Mouse (Mus musculus) stomach, postnatal 0 days (tissue): ENCODE results near the gene Ghsr. TPM values are rescaled to one million over a fixed set of nuclear protein-coding genes. Genes with fewer than 3 reads are reported as not detected.

Source experiments
- ATAC-seq: fragments of 200-750 bp; cut with Nextera tagmentation; 2 replicates; pipeline ENCODE4 v1.8.0; 2017; ENCODE audit not compliant: low FRiP score, low TSS enrichment
- DNase-seq: peaks from one replicate; pipeline ENCODE4 v3.0.0-alpha.2; 2016; ENCODE audit warnings: low spot score
- H3K27ac ChIP-seq: fragments of 300-500 bp; sonication (generic); replicated peaks from 2 replicates; pipeline ENCODE4 v1.5.1; 2014; ENCODE audit warnings: mild to moderate bottlenecking, control low read depth
- H3K27me3 ChIP-seq: fragments of 300-500 bp; sonication (generic); 2 replicates; pipeline ENCODE4 v1.6.1; 2014; ENCODE audit warnings: low read length; ENCODE audit not compliant: control insufficient read depth, insufficient read depth
- H3K36me3 ChIP-seq: fragments of 300-500 bp; sonication (generic); 2 replicates; pipeline ENCODE4 v1.6.1; 2014; ENCODE audit warnings: low read length, mixed read lengths; ENCODE audit not compliant: control insufficient read depth, insufficient read depth
- H3K4me1 ChIP-seq: fragments of 300-500 bp; sonication (generic); replicated peaks from 2 replicates; pipeline ENCODE4 v1.6.1; 2014; ENCODE audit warnings: antibody characterized with exemption; ENCODE audit not compliant: control insufficient read depth, insufficient read depth
- H3K4me2 ChIP-seq: fragments of 300-500 bp; sonication (generic); replicated peaks from 2 replicates; pipeline ENCODE4 v1.6.1; 2014; ENCODE audit warnings: low read depth, mild to moderate bottlenecking, control low read depth, moderate library complexity
- H3K4me3 ChIP-seq: fragments of 300-500 bp; sonication (generic); 2 replicates; pipeline ENCODE4 v1.5.1; 2014; ENCODE audit warnings: low read depth, low read length, control low read depth
- H3K9ac ChIP-seq: fragments of 300-500 bp; sonication (generic); 2 replicates; pipeline ENCODE4 v1.6.1; 2014; ENCODE audit warnings: mild to moderate bottlenecking, low read length, control low read depth, mixed read lengths
- H3K9me3 ChIP-seq: fragments of 300-500 bp; sonication (generic); 2 replicates; pipeline ENCODE4 v1.6.1; 2016; ENCODE audit warnings: low read length; ENCODE audit not compliant: control insufficient read depth
- CTCF ChIP-seq: IDR thresholded peaks from 2 replicates; pipeline ENCODE4 v1.5.1; 2016; ENCODE audit warnings: antibody characterized with exemption, low read depth, mild to moderate bottlenecking, moderate library complexity
- EP300 ChIP-seq: optimal IDR thresholded peaks from 2 replicates; pipeline ENCODE3; 2016; ENCODE audit warnings: antibody characterized with exemption
- WGBS: fragments of 180-500 bp; shearing (Covaris S2); extraction: QIAGEN DNeasy Blood & Tissue Kit; methylation state at CpG from one replicate; pipeline ENCODE4 v1.1.7; 2014; 5-methylcytosine and 5-hydroxymethylcytosine counted together
- polyA plus RNA-seq: library from polyadenylated mRNA; unstranded; fragments of >200 nt; fragmentation: Nextera tagmentation; extraction: Ambion mirVana; gene quantifications from 2 replicates; pipeline ENCODE4 v1.2.1, GENCODE M21; 2015

Gene Ghsr
- polyA plus RNA-seq, 1 experiment from 2014 or later = not detected

- Histone ChIP-seq H3K9me3 (no peaks in the 10 kb centered on the region), H3K27ac (no peak overlapping the region), H3K36me3 (no peaks in the 10 kb centered on the region), H3K27me3 (no peaks in the 10 kb centered on the region), H3K9ac (no peak overlapping the region), H3K4me1 (no peaks in the 10 kb centered on the region), H3K4me3 (no peak overlapping the region), H3K4me2 (no peak overlapping the region)
- no peak for ATAC-seq
- TF ChIP-seq CTCF (no peak), EP300 (no peak)
- 67% methylated on average over 3 of the region's 3 CpGs for WGBS
- DNase-seq = no peak
Measured at GRCm38 (mm10) chr3:27338887-27339286, 32.3 kb upstream of the Ghsr start.

- no peaks in the 10 kb centered on the region for H3K27me3 ChIP-seq
- H3K36me3 ChIP-seq = no peaks in the 10 kb centered on the region
- H3K27ac ChIP-seq = no peak overlapping the region
- WGBS = 91% methylated on average over 5 of the region's 5 CpGs
- no peak for DNase-seq
- H3K9me3 ChIP-seq = no peaks in the 10 kb centered on the region
- no peak overlapping the region for H3K9ac ChIP-seq
- TF ChIP-seq CTCF (no peak), EP300 (no peak)
- no peaks in the 10 kb centered on the region for H3K4me1 ChIP-seq
- ATAC-seq = no peak
- no peak overlapping the region for H3K4me2 ChIP-seq
- no peak overlapping the region for H3K4me3 ChIP-seq
Measured at GRCm38 (mm10) chr3:27340757-27341156, 30.4 kb upstream of the Ghsr start.

- ATAC-seq (no peak), DNase-seq (no peak)
- Histone ChIP-seq H3K4me2 (no peak overlapping the region), H3K9me3 (no peaks in the 10 kb centered on the region), H3K36me3 (no peaks in the 10 kb centered on the region), H3K4me1 (no peaks in the 10 kb centered on the region), H3K9ac (no peak overlapping the region), H3K27me3 (no peaks in the 10 kb centered on the region), H3K4me3 (no peak overlapping the region), H3K27ac (no peak overlapping the region)
- TF ChIP-seq CTCF = no peak
- no peak for TF ChIP-seq EP300
- 63% methylated on average over 6 of the region's 6 CpGs for WGBS
Measured at GRCm38 (mm10) chr3:27342462-27342861, 28.7 kb upstream of the Ghsr start.

- DNase-seq (peak; percentile 60), ATAC-seq (peak; percentile 35; the same call in 1 of the 2 replicates)
- H3K27ac ChIP-seq = no peak overlapping the region
- TF ChIP-seq EP300 (no peak), CTCF (peak; percentile 67)
- H3K9me3 ChIP-seq = no peaks in the 10 kb centered on the region
- no peaks in the 10 kb centered on the region for H3K27me3 ChIP-seq
- WGBS = 55% methylated on average over 6 of the region's 6 CpGs
- no peaks in the 10 kb centered on the region for H3K36me3 ChIP-seq
- no peaks in the 10 kb centered on the region for H3K4me1 ChIP-seq
- H3K4me3 ChIP-seq = no peak overlapping the region
- H3K9ac ChIP-seq = no peak overlapping the region
- H3K4me2 ChIP-seq = no peak overlapping the region
Measured at GRCm38 (mm10) chr3:27345526-27345925, 25.6 kb upstream of the Ghsr start.

- no peak overlapping the region for H3K4me3 ChIP-seq
- no peaks in the 10 kb centered on the region for H3K36me3 ChIP-seq
- ATAC-seq (no peak), DNase-seq (no peak)
- WGBS = 77% methylated on average over 5 of the region's 5 CpGs
- H3K4me2 ChIP-seq = no peak overlapping the region
- TF ChIP-seq EP300 (no peak), CTCF (no peak)
- no peaks in the 10 kb centered on the region for H3K9me3 ChIP-seq
- H3K27me3 ChIP-seq = no peaks in the 10 kb centered on the region
- no peak overlapping the region for H3K27ac ChIP-seq
- H3K4me1 ChIP-seq = no peaks in the 10 kb centered on the region
- H3K9ac ChIP-seq = no peak overlapping the region
Measured at GRCm38 (mm10) chr3:27348462-27348861, 22.7 kb upstream of the Ghsr start.

GRCm38 (mm10) chr3:27351105-27351504, 20.0 kb upstream of the Ghsr start:
- no peaks in the 10 kb centered on the region for H3K27me3 ChIP-seq
- WGBS = 57% methylated on average over 9 of the region's 9 CpGs
- no peaks in the 10 kb centered on the region for H3K4me1 ChIP-seq
- DNase-seq = no peak
- H3K4me2 ChIP-seq = no peak overlapping the region
- H3K27ac ChIP-seq = no peak overlapping the region
- no peak for TF ChIP-seq EP300
- TF ChIP-seq CTCF = no peak
- H3K9ac ChIP-seq = no peak overlapping the region
- no peak overlapping the region for H3K4me3 ChIP-seq
- H3K9me3 ChIP-seq = no peaks in the 10 kb centered on the region
- no peak for ATAC-seq
- H3K36me3 ChIP-seq = no peaks in the 10 kb centered on the region
